Mouse (Mus musculus) spleen, adult 2 months (tissue): ENCODE data around the gene Ctnnbip1. TPM values are rescaled to one million over a fixed set of nuclear protein-coding genes. Genes with fewer than 3 reads are reported as not detected.

Experiments used
- DNase-seq, 2 experiments: peaks; one replicate each; pipeline versions ENCODE4 v3.0.0 to v3.0.0-alpha.2; 2012 to 2021; ENCODE audit warnings: low spot score in 2 of 2, low read depth in 1 of 2
- H3K27ac ChIP-seq: fragments of 200-500 bp; 2 replicates; pipeline ENCODE4 v1.5.1; 2012; ENCODE audit warnings: low read length, inconsistent platforms; ENCODE audit not compliant: insufficient read depth
- H3K27me3 ChIP-seq: fragments of 200-500 bp; 2 replicates; pipeline ENCODE4 v1.6.1; 2012; ENCODE audit warnings: mild to moderate bottlenecking, moderate library complexity, low read length, inconsistent platforms; ENCODE audit not compliant: control insufficient read depth, insufficient read depth
- H3K36me3 ChIP-seq: fragments of 200-500 bp; 2 replicates; pipeline ENCODE4 v1.6.1; 2012; ENCODE audit warnings: mild to moderate bottlenecking, low read length, inconsistent platforms; ENCODE audit not compliant: control insufficient read depth, insufficient read depth
- H3K4me1 ChIP-seq: fragments of 200-500 bp; 2 replicates; pipeline ENCODE4 v1.6.1; 2011; ENCODE audit warnings: inconsistent platforms; ENCODE audit not compliant: control insufficient read depth, insufficient read depth, insufficient read length
- H3K4me3 ChIP-seq: fragments of 200-500 bp; 2 replicates; pipeline ENCODE4 v1.5.1; 2011; ENCODE audit warnings: mild to moderate bottlenecking, inconsistent platforms; ENCODE audit not compliant: insufficient read depth, insufficient read length; ENCODE audit errors: extremely low read depth
- CTCF ChIP-seq: fragments of 200-500 bp; IDR thresholded peaks from 2 replicates; pipeline ENCODE4 v1.5.1; 2011; ENCODE audit warnings: mild to moderate bottlenecking, inconsistent platforms; ENCODE audit not compliant: insufficient read depth, insufficient read length, insufficient replicate concordance; ENCODE audit errors: extremely low read depth
- POLR2A ChIP-seq: fragments of 200-500 bp; IDR thresholded peaks from 2 replicates; pipeline ENCODE4 v1.6.1; 2011; ENCODE audit warnings: low read depth, low read length, inconsistent platforms
- WGBS: fragments of 180-500 bp; shearing (Covaris S2); methylation state at CpG from one replicate; pipeline ENCODE4 v1.1.7; 2018; 5-methylcytosine and 5-hydroxymethylcytosine counted together
- polyA plus RNA-seq: library from polyadenylated mRNA; depleted of rRNA; stranded (reverse); fragments of >200 nt; gene quantifications from 2 replicates; pipeline ENCODE4 v1.2.3, GENCODE M21; 2012

Ctnnbip1 gene
- polyA plus RNA-seq, 1 experiment, result 5.3 TPM

DNA sequence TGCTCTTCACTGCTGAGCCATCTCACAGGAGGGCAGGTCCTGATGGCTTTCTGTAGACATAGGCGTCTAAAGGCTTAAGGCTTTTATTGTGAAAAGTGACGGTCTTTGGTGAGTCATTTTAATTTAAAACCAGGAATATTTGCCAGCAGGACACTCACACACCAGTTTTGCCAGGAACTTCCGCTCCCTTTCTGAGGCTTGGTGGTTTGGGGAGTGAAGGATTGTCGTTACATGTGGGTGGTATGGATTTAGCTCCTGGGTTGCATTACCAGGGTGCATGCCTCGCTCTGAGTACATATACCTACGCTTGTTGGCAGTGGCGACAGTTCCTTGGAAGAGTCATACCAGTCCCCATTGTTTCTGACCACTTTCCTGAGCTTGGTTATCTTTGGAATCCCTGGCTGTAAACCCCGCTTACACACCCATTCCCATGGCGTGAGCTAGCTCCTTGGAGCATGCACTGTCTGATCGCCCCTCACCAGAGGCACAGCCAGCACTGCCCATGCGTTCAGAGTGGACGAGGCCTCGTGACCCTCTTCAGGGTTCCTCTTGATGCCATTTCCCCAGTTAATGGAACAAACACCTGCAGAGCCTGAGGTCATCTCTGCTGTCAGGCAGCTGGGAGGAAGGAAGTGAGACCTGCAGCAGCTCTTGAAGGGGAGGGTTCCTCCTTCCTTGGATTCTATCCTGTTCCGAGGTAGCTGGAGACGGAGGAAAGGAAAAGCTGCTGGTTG is 9.8 kb downstream of the Ctnnbip1 start:
- H3K36me3 ChIP-seq, result no peaks in the 10 kb centered on the region
- H3K27me3 ChIP-seq, result no peaks in the 10 kb centered on the region
- DNase-seq, result no peak
- 78% methylated on average over 15 of the region's 15 CpGs for WGBS
- no peaks in the 10 kb centered on the region for H3K4me1 ChIP-seq
- H3K4me3 ChIP-seq, result no peak overlapping the region
- no peak for TF ChIP-seq CTCF
- no peak for TF ChIP-seq POLR2A
- no peak overlapping the region for H3K27ac ChIP-seq

DNA sequence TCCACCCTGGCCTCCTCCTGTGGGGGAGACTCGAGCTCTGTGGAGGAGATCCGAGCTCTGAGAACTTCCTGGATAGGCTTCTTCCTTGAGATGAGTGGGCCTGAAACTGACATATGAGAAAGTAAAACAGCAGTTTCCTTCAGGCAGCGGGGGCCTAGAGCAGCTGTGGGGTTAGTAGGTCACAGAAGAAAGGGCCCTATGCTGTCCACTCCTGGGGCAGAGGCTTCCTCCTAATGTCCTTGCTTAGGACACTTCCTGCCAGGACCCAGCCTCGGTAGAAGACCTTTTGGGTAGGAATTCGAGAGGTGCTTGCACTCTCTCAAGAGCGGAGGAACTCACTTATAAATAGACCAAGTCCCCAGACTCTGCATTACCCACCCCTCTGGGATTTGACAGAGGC is 11.7 kb downstream of the Ctnnbip1 start:
- Histone ChIP-seq H3K4me1 (no peaks in the 10 kb centered on the region), H3K4me3 (no peak overlapping the region), H3K27me3 (no peaks in the 10 kb centered on the region), H3K36me3 (no peaks in the 10 kb centered on the region), H3K27ac (no peak overlapping the region)
- TF ChIP-seq CTCF, result no peak
- TF ChIP-seq POLR2A, result no peak
- 77% methylated on average over 6 of the region's 6 CpGs for WGBS
- no peak for DNase-seq

DNA sequence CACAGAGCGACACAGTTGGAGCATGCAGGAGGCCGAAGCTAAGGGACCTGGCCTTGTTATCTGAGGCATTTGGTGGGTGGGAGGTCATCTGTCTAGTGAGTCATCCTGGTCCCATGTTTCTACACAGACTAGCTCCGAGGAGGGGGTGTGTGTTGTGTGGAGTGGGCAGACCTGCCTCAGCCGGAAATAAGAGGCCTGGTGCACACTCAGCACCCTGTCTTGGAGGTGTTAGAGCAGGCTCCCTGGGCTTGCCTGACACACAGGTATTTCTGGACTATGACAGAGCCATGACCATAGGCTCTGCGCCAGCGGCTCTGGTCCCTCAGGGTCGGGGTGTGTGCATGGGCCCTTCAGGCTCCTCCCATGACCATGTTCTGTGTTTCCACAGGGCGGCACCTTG is 21.4 kb downstream of the Ctnnbip1 start:
- Histone ChIP-seq H3K4me1 (no peaks in the 10 kb centered on the region; the same call in 1 of the 2 replicates), H3K4me3 (no peak overlapping the region), H3K36me3 (no peaks in the 10 kb centered on the region), H3K27ac (no peak overlapping the region), H3K27me3 (no peaks in the 10 kb centered on the region)
- TF ChIP-seq CTCF (no peak), POLR2A (no peak)
- 84% methylated on average over 8 of the region's 8 CpGs for WGBS
- DNase-seq, result no peak

- DNase-seq, result peak in 1 of 2 experiments; percentile 23
- no peaks in the 10 kb centered on the region for H3K36me3 ChIP-seq
- H3K27ac ChIP-seq, result no peak overlapping the region
- H3K4me1 ChIP-seq, result no peaks in the 10 kb centered on the region; the same call in 1 of the 2 replicates
- no peaks in the 10 kb centered on the region for H3K27me3 ChIP-seq
- H3K4me3 ChIP-seq, result no peak overlapping the region
- 24% methylated on average over 5 of the region's 5 CpGs for WGBS
- TF ChIP-seq POLR2A, result no peak
- no peak for TF ChIP-seq CTCF
Observed at GRCm38 (mm10) chr4:149541935-149542334, 23.9 kb downstream of the Ctnnbip1 start.

DNA sequence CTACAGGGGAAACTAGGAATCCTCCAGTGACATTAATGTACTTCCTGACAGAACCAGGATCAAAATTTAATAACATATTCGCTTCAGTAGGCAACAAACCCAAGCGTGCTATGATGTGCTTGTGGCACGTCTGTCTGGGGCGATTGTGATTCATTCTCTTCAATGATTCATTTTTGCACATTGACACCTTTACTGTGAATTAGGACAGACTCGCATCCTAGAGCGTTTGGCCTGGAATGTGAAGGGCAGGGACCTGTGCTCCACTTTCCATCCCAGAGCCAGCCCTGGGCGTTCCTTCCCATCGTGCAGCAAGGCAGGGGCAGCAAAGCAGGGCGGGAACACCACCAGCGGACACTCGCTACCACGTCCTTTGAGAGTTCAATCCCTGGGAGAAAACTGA is 24.4 kb downstream of the Ctnnbip1 start:
- DNase-seq, result no peak
- Histone ChIP-seq H3K4me3 (no peak overlapping the region), H3K36me3 (no peaks in the 10 kb centered on the region), H3K27me3 (no peaks in the 10 kb centered on the region), H3K27ac (no peak overlapping the region), H3K4me1 (no peaks in the 10 kb centered on the region; the same call in 1 of the 2 replicates)
- TF ChIP-seq POLR2A (no peak), CTCF (no peak)
- WGBS, result 86% methylated on average over 12 of the region's 12 CpGs

DNA sequence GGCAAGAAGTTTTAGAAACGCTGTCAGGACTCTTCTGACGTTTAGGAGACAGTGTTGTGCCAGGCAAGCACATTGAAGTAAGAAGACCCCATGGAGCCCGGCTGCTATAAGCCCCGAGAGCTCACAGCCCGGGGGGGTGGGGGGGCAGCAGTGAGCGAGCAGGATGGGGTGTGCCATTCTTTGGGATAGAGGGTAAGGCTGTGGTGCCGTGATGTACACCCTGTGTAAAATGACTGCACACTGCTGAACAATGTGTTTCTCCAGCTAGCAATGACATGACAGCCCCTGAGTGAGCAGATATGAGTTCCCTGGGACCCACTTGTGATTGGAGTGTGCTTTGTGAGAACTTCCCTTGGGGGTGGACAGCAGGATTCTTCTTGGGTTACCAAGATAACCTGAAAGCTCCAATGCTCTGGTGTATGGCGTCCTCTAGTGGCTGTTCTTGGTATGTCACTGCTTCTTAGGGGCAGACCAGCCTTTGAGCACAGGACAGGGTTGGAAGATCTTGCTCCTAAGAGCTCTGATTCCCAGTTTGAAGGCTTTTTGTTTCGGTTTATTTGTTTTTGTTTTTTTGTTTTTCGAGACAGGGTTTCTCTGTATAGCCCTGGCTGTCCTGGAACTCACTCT is 25.0 kb downstream of the Ctnnbip1 start:
- no peaks in the 10 kb centered on the region; the same call in 1 of the 2 replicates for H3K4me1 ChIP-seq
- peak; percentile 50 to 69 for DNase-seq
- no peak overlapping the region for H3K4me3 ChIP-seq
- H3K36me3 ChIP-seq, result no peaks in the 10 kb centered on the region
- peak; percentile 83; the same call in 1 of the 2 replicates for TF ChIP-seq CTCF
- TF ChIP-seq POLR2A, result no peak
- WGBS, result 51% methylated on average over 10 of the region's 10 CpGs
- H3K27ac ChIP-seq, result no peak overlapping the region
- H3K27me3 ChIP-seq, result no peaks in the 10 kb centered on the region

GRCm38 (mm10) chr4:149544892-149545291 is 26.9 kb downstream of the Ctnnbip1 start:
- DNase-seq, result no peak
- whole genome bisulfite sequencing, result 93% methylated on average over 8 of the region's 8 CpGs
- TF ChIP-seq CTCF (no peak), POLR2A (no peak)
- H3K27ac ChIP-seq, result no peak overlapping the region
- H3K4me3 ChIP-seq, result no peak overlapping the region
- H3K4me1 ChIP-seq, result no peaks in the 10 kb centered on the region; the same call in 1 of the 2 replicates
- H3K36me3 ChIP-seq, result no peaks in the 10 kb centered on the region
- no peaks in the 10 kb centered on the region for H3K27me3 ChIP-seq
